Mouse (Mus musculus) limb, embryonic 11.5 days (tissue): ENCODE measurements around the gene Grin3b. TPM values are rescaled to one million over a fixed set of nuclear protein-coding genes. Genes with fewer than 3 reads are reported as not detected.

Experiments used
- ATAC-seq: fragments of 200-750 bp; cut with Nextera tagmentation; 2 replicates; pipeline ENCODE4 v1.8.0; 2017; ENCODE audit warnings: low read depth; ENCODE audit not compliant: insufficient number of reproducible peaks, low FRiP score, low TSS enrichment
- DNase-seq: peaks from one replicate; pipeline ENCODE4 v3.0.0-alpha.2; 2015; ENCODE audit warnings: low spot score
- H3K27ac ChIP-seq: fragments of 300-500 bp; sonication (generic); replicated peaks from 2 replicates; pipeline ENCODE4 v1.5.1; 2014; ENCODE audit warnings: low read depth, mild to moderate bottlenecking, low read length
- H3K27me3 ChIP-seq: fragments of 300-500 bp; sonication (generic); 2 replicates; pipeline ENCODE4 v1.6.1; 2014; ENCODE audit warnings: mild to moderate bottlenecking, low read length, mixed read lengths; ENCODE audit not compliant: control insufficient read depth, insufficient read depth
- H3K36me3 ChIP-seq: fragments of 300-500 bp; sonication (generic); 2 replicates; pipeline ENCODE4 v1.6.1; 2014; ENCODE audit warnings: mild to moderate bottlenecking, low read length, moderate library complexity, mixed read lengths; ENCODE audit not compliant: control insufficient read depth, insufficient read depth
- H3K4me1 ChIP-seq: fragments of 300-500 bp; sonication (generic); 2 replicates; pipeline ENCODE4 v1.6.1; 2014; ENCODE audit warnings: low read length, mixed read lengths; ENCODE audit not compliant: control insufficient read depth, insufficient read depth
- H3K4me2 ChIP-seq: fragments of 300-500 bp; sonication (generic); 2 replicates; pipeline ENCODE4 v1.6.1; 2014; ENCODE audit warnings: low read depth, mild to moderate bottlenecking, moderate library complexity; ENCODE audit not compliant: severe bottlenecking
- H3K4me3 ChIP-seq: fragments of 300-500 bp; sonication (generic); 2 replicates; pipeline ENCODE4 v1.5.1; 2014; ENCODE audit warnings: low read depth, low read length
- H3K9ac ChIP-seq: fragments of 300-500 bp; sonication (generic); 2 replicates; pipeline ENCODE4 v1.6.1; 2014; ENCODE audit warnings: mild to moderate bottlenecking, low read length
- H3K9me3 ChIP-seq: fragments of 300-500 bp; sonication (generic); 2 replicates; pipeline ENCODE4 v1.6.1; 2016; ENCODE audit warnings: low read length; ENCODE audit not compliant: control insufficient read depth
- WGBS: fragments of 180-500 bp; shearing (Covaris S2); extraction: QIAGEN DNeasy Blood & Tissue Kit; methylation state at CpG from one replicate; pipeline ENCODE4 v1.1.7; 2014; 5-methylcytosine and 5-hydroxymethylcytosine counted together
- polyA plus RNA-seq: library from polyadenylated mRNA; unstranded; fragments of >200 nt; fragmentation: Nextera tagmentation; extraction: Ambion mirVana; gene quantifications from 2 replicates; pipeline ENCODE4 v1.2.1, GENCODE M21; 2014

Grin3b gene
- polyA plus RNA-seq, 1 experiment from 2014 or later, result 0.23 TPM

- Histone ChIP-seq H3K27me3 (peaks cover 9% of the 10 kb centered on the region), H3K4me2 (no peak overlapping the region), H3K4me3 (no peak overlapping the region), H3K9ac (no peak overlapping the region), H3K4me1 (peaks cover 13% of the 10 kb centered on the region), H3K36me3 (peaks cover 44% of the 10 kb centered on the region), H3K9me3 (no peaks in the 10 kb centered on the region), H3K27ac (no peak overlapping the region)
- DNase-seq (no peak), ATAC-seq (no peak)
- WGBS, result 92% methylated on average over 5 of the region's 5 CpGs
These were observed 3.6 kb upstream of the Grin3b start for GRCm38 (mm10) chr10:79966886-79967400.

DNA sequence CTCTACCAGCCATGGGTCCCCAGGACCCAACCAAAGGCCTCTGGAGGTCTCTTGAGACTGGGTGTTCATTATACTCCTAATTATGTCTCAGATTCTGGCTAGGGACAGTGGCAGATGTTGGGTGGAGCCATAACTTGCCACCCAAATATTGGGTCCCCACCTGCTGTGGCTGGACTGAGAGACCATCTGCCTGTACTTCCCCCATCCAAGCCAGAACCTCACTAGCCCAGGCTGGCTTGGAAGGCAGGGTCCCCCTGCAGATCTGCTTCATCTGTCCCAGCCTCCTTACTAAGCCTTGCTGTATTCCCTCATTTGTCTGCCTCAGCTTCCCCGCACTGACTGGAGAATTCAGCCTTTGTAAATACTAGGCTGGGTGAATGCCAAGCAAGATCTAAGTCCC lies 2.3 kb upstream of the Grin3b start:
- no peak overlapping the region for H3K4me3 ChIP-seq
- no peaks in the 10 kb centered on the region for H3K9me3 ChIP-seq
- no peak overlapping the region for H3K4me2 ChIP-seq
- WGBS, result 90% methylated on average over 1 of the region's 1 CpGs
- ATAC-seq (no peak), DNase-seq (no peak)
- H3K9ac ChIP-seq, result no peak overlapping the region
- peaks cover 39% of the 10 kb centered on the region for H3K36me3 ChIP-seq
- H3K4me1 ChIP-seq, result peaks cover 13% of the 10 kb centered on the region
- peaks cover 9% of the 10 kb centered on the region for H3K27me3 ChIP-seq
- no peak overlapping the region for H3K27ac ChIP-seq

DNA sequence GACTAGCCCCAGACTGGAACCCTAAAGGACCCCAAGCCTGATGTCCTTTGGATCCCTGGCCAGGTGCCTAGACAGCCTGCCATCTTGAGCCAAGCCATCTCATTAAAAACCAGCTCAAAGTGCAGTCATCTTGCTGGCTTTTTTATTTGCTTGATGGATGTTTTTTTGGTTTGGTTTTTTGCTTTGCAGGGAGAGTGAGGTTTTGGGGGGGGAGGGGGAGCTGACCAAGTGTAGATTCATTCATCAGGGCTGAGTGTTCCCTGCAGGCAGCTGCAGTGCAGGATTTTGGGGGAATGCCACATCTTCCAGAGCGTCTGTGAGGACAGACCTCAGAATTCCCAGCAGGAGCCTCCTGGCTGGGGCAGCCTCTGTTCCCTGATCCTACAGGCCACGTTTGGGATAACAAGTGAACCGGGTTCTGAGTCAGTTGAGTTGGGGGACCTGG lies 1.4 kb upstream of the Grin3b start:
- H3K4me3 ChIP-seq, result no peak overlapping the region
- peaks cover 13% of the 10 kb centered on the region for H3K4me1 ChIP-seq
- no peak overlapping the region; the same call in 1 of the 2 replicates for H3K9ac ChIP-seq
- ATAC-seq (no peak), DNase-seq (no peak)
- peaks cover 39% of the 10 kb centered on the region for H3K36me3 ChIP-seq
- H3K27ac ChIP-seq, result no peak overlapping the region
- H3K4me2 ChIP-seq, result no peak overlapping the region
- H3K27me3 ChIP-seq, result peaks cover 9% of the 10 kb centered on the region
- WGBS, result 21% methylated on average over 3 of the region's 3 CpGs
- H3K9me3 ChIP-seq, result no peaks in the 10 kb centered on the region

DNA sequence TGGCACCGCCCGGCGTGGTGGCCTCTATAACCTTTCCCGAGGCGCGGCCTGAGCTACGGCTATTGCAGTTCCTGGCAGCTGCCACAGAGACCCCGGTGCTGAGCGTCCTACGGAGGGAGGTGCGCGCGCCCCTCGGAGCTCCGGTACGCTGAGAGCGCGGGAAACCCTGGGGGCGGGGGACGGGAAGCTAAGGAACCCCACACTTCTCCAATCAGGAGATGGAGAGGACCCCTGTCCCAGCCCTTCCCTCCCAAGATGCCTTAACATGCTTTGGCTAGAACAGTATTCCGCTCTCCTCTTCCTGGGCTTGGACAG lies 625 bp downstream of the Grin3b start:
- peak overlapping the region; percentile 46 for H3K4me3 ChIP-seq
- peak overlapping the region; percentile 96 for H3K4me2 ChIP-seq
- peaks cover 9% of the 10 kb centered on the region for H3K27me3 ChIP-seq
- peak; percentile 67 for DNase-seq
- H3K36me3 ChIP-seq, result peaks cover 31% of the 10 kb centered on the region
- H3K27ac ChIP-seq, result no peak overlapping the region
- ATAC-seq, result peak; percentile 14; the same call in 1 of the 2 replicates
- no peaks in the 10 kb centered on the region for H3K9me3 ChIP-seq
- peak overlapping the region; percentile 63 for H3K9ac ChIP-seq
- WGBS, result 5% methylated on average over 19 of the region's 21 CpGs
- peaks cover 13% of the 10 kb centered on the region for H3K4me1 ChIP-seq

GRCm38 (mm10) chr10:79972831-79973230 lies 2.3 kb downstream of the Grin3b start:
- Histone ChIP-seq H3K4me2 (no peak overlapping the region), H3K27ac (no peak overlapping the region), H3K4me1 (peaks cover 13% of the 10 kb centered on the region), H3K4me3 (no peak overlapping the region), H3K27me3 (peaks cover 9% of the 10 kb centered on the region), H3K9me3 (no peaks in the 10 kb centered on the region), H3K36me3 (peaks cover 34% of the 10 kb centered on the region), H3K9ac (no peak overlapping the region)
- 71% methylated on average over 14 of the region's 14 CpGs for WGBS
- no peak for ATAC-seq
- DNase-seq, result no peak

DNA sequence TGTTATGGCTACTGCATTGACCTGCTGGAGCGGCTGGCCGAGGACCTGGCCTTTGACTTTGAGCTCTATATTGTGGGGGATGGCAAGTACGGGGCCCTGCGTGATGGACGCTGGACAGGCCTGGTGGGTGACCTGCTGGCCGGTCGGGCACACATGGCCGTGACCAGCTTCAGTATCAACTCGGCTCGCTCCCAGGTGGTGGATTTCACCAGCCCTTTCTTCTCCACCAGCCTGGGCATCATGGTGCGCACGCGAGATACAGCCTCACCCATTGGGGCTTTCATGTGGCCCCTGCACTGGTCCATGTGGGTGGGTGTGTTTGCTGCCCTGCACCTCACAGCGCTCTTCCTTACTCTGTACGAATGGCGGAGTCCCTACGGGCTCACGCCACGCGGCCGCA lies 3.6 kb downstream of the Grin3b start:
- DNase-seq, result no peak
- Histone ChIP-seq H3K27me3 (peaks cover 9% of the 10 kb centered on the region), H3K4me2 (no peak overlapping the region)

DNA sequence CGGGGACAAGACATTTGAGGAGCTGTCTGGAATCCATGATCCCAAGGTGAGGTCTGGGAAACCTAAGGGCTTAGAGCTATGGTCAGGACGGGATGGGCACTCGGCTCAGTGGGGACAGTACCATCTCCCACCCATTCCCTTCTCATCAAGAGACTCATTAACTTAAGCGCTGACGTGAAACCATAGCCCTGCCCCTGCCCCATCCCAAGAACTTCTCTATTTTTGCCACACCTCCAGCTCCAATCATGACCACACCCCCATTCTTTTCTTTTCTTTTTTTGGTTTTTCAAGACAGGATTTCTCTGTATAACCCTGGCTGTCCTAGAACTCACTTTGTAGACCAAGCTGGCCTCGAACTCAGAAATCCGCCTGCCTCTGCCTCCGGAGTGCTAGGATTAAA lies 4.2 kb downstream of the Grin3b start:
- Histone ChIP-seq H3K4me1 (peaks cover 13% of the 10 kb centered on the region), H3K9me3 (no peaks in the 10 kb centered on the region), H3K27me3 (peaks cover 9% of the 10 kb centered on the region), H3K4me3 (no peak overlapping the region), H3K27ac (no peak overlapping the region), H3K9ac (no peak overlapping the region), H3K4me2 (no peak overlapping the region), H3K36me3 (peaks cover 43% of the 10 kb centered on the region)
- no peak for ATAC-seq
- 92% methylated on average over 8 of the region's 8 CpGs for WGBS
- no peak for DNase-seq

More for the DNA sequence above, 3.6 kb downstream of the Grin3b start:
- Histone ChIP-seq H3K4me1 (peaks cover 13% of the 10 kb centered on the region), H3K36me3 (peaks cover 40% of the 10 kb centered on the region), H3K9me3 (no peaks in the 10 kb centered on the region), H3K27ac (no peak overlapping the region), H3K4me3 (no peak overlapping the region), H3K9ac (no peak overlapping the region)
- ATAC-seq, result no peak
- WGBS, result 90% methylated on average over 21 of the region's 21 CpGs

- no peak overlapping the region for H3K9ac ChIP-seq
- ATAC-seq (no peak), DNase-seq (no peak)
- peaks cover 1% of the 10 kb centered on the region; the same call in 1 of the 2 replicates for H3K27me3 ChIP-seq
- H3K4me1 ChIP-seq, result peaks cover 4% of the 10 kb centered on the region; the same call in 1 of the 2 replicates
- no peak overlapping the region for H3K27ac ChIP-seq
- peaks cover 43% of the 10 kb centered on the region for H3K36me3 ChIP-seq
- no peaks in the 10 kb centered on the region for H3K9me3 ChIP-seq
- WGBS, result 85% methylated on average over 28 of the region's 28 CpGs
- no peak overlapping the region for H3K4me2 ChIP-seq
- H3K4me3 ChIP-seq, result no peak overlapping the region
These were observed 5.7 kb downstream of the Grin3b start for GRCm38 (mm10) chr10:79976071-79976721.

DNA sequence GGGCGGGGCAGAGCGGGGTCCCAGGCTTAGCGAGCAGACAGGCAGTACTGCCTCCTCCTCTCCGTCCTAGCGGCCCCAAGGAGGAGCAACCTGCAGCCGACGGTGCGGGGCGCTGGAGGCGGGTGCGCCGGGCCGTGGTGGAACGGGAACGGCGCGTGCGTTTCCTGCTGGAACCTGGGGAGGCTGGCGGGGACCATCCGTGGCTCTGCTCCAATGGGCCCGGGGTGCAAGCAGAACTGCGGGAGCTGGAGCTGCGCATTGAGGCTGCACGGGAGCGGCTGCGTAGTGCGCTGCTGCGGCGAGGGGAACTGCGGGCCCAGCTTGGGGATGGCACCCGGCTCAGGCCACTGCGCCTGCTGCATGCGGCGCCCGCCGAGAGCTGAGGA lies 6.2 kb downstream of the Grin3b start:
- Histone ChIP-seq H3K27ac (no peak overlapping the region), H3K9ac (no peak overlapping the region), H3K9me3 (no peaks in the 10 kb centered on the region), H3K36me3 (peaks cover 43% of the 10 kb centered on the region), H3K4me3 (no peak overlapping the region), H3K4me2 (no peak overlapping the region), H3K27me3 (no peaks in the 10 kb centered on the region), H3K4me1 (no peaks in the 10 kb centered on the region)
- 70% methylated on average over 34 of the region's 36 CpGs for WGBS
- no peak for ATAC-seq
- no peak for DNase-seq
